Mouse (Mus musculus) stomach, postnatal 0 days (tissue): ENCODE measurements around the gene Ncoa1.

ENCODE experiments used
- CTCF ChIP-seq: IDR thresholded peaks from 2 replicates; pipeline ENCODE4 v1.5.1; 2016; ENCODE audit warnings: antibody characterized with exemption, low read depth, mild to moderate bottlenecking, moderate library complexity
- EP300 ChIP-seq: optimal IDR thresholded peaks from 2 replicates; pipeline ENCODE3; 2016; ENCODE audit warnings: antibody characterized with exemption

- TF ChIP-seq CTCF: no peak
- no peak for TF ChIP-seq EP300
Measured at GRCm38 (mm10) chr12:4523208-4523607, 46.2 kb upstream of the Ncoa1 start.
